Mouse (Mus musculus): Measurements from ENCODE around the gene Psmd1.

GRCm38 (mm10) chr1:86143165-86143564 is 79.0 kb downstream of the Psmd1 start:
- TF ChIP-seq CTCF (IDR thresholded peaks at IDR 0.05; ENCODE audit: low read depth, low read length) (no peak), POLR2A (IDR thresholded peaks at IDR 0.05; ENCODE audit: extremely low read depth, insufficient read depth, low read length) (no peak)
